Mouse (Mus musculus): ENCODE data around the gene Hsd11b1. TPM values are rescaled to one million over a fixed set of nuclear protein-coding genes. Genes with fewer than 3 reads are reported as not detected.
A peak's percentile ranks its signal among the peaks of the same experiment; 100 is the strongest.

The Hsd11b1 gene
- polyA plus RNA-seq, 1 experiment from 2014 or later, result 0.87 TPM

DNA sequence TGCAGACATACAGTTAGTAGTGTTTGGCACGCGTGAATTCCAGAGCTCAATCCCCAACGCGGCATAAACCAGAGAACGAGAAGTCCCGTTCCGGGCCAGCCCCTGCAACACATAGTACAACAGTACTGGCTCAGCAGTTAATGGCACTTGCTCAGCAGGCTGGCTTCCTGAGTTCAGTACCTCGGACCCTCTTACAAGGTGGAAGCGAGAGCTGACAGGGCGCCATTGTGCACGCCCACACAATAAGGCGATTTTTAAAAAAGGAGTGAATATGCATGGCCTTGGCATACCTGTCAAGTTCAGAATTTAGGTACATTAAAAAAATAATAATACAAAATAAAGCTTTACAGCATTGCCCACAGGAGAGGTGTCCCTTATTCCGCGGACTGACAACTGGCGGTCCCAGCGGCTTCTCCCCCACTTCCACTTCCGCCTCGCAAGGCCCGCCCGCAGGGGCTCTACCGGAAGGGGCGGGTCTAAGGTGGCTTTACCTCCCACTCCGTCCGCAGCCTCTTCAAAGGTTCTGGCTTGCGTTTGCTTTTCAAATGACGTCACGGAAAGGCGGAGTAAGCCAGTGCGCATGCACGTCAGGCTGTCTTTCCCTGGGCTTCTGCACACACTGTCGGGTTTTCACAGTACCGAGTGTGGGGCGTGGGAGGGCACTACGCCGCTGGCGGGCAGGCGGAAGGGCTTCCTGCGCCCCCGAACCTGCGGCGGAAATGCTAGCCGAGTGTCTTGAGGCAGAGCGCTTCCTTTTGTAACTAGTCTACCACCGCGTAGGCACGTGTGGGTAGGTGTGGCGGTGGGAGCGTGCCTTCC is 90.7 kb downstream of the Hsd11b1 start:
- H3K9me3 ChIP-seq (ENCODE audit: control insufficient read depth, low read length), result no peaks in the 10 kb centered on the region
- H3K27me3 ChIP-seq (replicated peaks; ENCODE audit: control insufficient read depth, insufficient read depth, low read length), result no peaks in the 10 kb centered on the region
- peak overlapping the region; percentile 65 for H3K9ac ChIP-seq (ENCODE audit: low read length)
- peak overlapping the region; percentile 71 for H3K4me2 ChIP-seq (ENCODE audit: low read length)
- peak; percentile 97 for ATAC-seq (replicated peaks; ENCODE audit: low FRiP score, low TSS enrichment, low read depth)
- H3K27ac ChIP-seq (ENCODE audit: low read depth), result peak overlapping the region; percentile 81
- peak; percentile 97 for DNase-seq (ENCODE audit: low spot score)
- H3K36me3 ChIP-seq (ENCODE audit: control insufficient read depth, insufficient read depth, low read length), result no peaks in the 10 kb centered on the region
- WGBS, result 1% methylated on average over 48 of the region's 48 CpGs
- H3K4me3 ChIP-seq (ENCODE audit: low read depth, low read length), result peak overlapping the region; percentile 50
- peaks cover 32% of the 10 kb centered on the region for H3K4me1 ChIP-seq (replicated peaks; ENCODE audit: control insufficient read depth, insufficient read depth, low read length)

Other genes with a start within 250 kb of the Hsd11b1 start
- 3.3 and 4.2 TPM in 2 replicates for gene Syt14, start 228.3 kb downstream of the Hsd11b1 start, polyA plus RNA-seq (2014; fragmentation: Nextera tagmentation; extraction: Ambion mirVana)
- 11.2 and 12.1 TPM in 2 replicates for gene Diexf, start 133.8 kb downstream of the Hsd11b1 start, polyA plus RNA-seq (2014; fragmentation: Nextera tagmentation; extraction: Ambion mirVana)
- gene Irf6, start 111.0 kb downstream of the Hsd11b1 start, polyA plus RNA-seq (2014; fragmentation: Nextera tagmentation; extraction: Ambion mirVana), result 69.1 and 71.5 TPM in 2 replicates
- 15.6 and 17.1 TPM in 2 replicates for gene A130010J15Rik, start 96.0 kb downstream of the Hsd11b1 start, polyA plus RNA-seq (2014; fragmentation: Nextera tagmentation; extraction: Ambion mirVana)
- 3.5 and 3.8 TPM in 2 replicates for gene Traf3ip3, start 62.4 kb downstream of the Hsd11b1 start, polyA plus RNA-seq (2014; fragmentation: Nextera tagmentation; extraction: Ambion mirVana)
- gene Lamb3, start 56.4 kb downstream of the Hsd11b1 start, polyA plus RNA-seq (2014; fragmentation: Nextera tagmentation; extraction: Ambion mirVana), result 3.4 and 4.0 TPM in 2 replicates
- 23.3 and 24.3 TPM in 2 replicates for gene G0s2, start 9.1 kb upstream of the Hsd11b1 start, polyA plus RNA-seq (2014; fragmentation: Nextera tagmentation; extraction: Ambion mirVana)
- 9.5 and 10.7 TPM in 2 replicates for gene Camk1g, start 106.2 kb upstream of the Hsd11b1 start, polyA plus RNA-seq (2014; fragmentation: Nextera tagmentation; extraction: Ambion mirVana)